Mouse (Mus musculus): ENCODE measurements around the gene Wdr45. TPM values are rescaled to one million over a fixed set of nuclear protein-coding genes. Genes with fewer than 3 reads are reported as not detected.
"Not testable (repeated sequence)": the region's sequence is repeated elsewhere in the genome, so short reads cannot be mapped to it uniquely, and the experiment has no call there.

Gene Wdr45
- polyA plus RNA-seq, 1 experiment from 2014 or later = 53.9 TPM

DNA sequence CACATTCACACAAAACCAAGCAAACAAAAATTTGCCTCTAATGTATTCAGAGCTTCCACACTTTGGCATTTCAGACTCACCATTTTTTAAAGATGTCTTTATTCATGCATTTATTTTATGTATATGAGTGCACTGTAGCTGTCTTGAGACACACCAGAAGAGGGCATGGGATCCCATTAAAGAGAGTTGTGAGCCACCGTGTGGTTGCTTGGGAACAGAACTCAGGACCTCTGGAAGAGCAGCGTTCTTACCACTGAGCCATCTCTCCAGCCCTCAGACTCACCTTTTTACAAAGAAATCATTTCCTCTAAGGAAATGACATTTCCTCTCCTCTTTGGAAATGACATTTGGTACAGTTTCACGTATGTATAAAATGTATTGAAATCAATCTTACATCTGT lies 35.1 kb upstream of the Wdr45 start:
- in situ Hi-C loops (cut with MboI; ENCODE audit: low pct_unique_long_range_greater_than_20kb) = no loop called here
- CTCF ChIA-PET = interaction anchor here (0.9 to 1.0 kb wide), 2 partner anchors 15 to 210 kb away, joined by 3 read pairs; no protein-coding TSS in a partner anchor
- no peak for TF ChIP-seq CTCF (IDR thresholded peaks at IDR 0.05)
- DNase-seq (ENCODE audit: low read depth, low spot score) (no peak), ATAC-seq (no peak)
- POLR2A ChIA-PET = no interaction called here
- peaks cover 20% of the 10 kb centered on the region for H3K27me3 ChIP-seq

DNA sequence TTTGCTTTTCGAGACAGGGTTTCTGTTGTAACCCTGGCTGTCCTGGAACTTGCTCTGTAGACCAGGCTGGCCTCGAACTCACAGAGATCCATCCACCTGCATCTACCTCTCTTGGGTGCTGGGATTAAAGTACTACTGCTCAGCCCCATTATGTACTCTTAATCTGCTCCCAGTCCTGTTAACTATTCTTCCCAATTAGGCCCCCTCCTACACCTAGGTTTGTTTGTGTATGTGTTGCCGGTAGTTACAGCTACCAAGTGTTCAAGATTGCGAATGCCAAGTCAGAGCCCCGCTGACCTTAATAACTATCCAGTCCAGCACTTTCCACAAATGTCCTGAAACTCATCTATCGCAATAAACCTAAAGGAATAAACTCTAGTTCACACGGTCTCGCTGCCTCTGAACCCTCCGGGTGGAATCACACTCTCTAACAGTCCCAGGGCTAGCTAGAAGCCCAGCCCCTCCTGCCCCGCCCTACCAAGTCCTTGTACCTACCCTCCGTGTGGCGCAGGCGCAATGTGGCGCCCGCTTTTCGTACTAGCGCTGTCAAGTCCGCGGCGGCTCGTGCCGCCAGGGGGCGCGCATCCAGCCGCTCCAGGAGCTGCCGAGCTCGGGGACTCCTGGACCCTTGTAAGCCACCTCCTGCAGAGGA lies 34.6 kb upstream of the Wdr45 start:
- POLR2A ChIA-PET = no interaction called here

DNA sequence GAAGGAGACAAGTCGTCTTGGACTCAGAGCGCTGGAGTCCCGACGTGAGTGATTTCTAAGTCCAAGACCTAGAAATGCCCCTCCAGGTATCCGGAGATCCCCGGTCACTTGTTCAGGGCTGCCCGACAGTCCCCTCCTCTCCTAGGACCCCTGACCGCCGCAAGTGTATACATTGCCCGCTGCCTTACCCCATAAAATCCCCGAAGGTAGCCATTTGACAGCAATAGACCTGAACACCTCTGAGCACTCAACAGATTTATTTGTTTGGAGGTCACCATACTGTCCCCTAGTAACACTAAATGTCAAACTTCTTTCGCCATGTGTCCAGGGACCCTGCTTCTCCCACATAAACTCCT lies 34.1 kb upstream of the Wdr45 start:
- ChIA-PET CTCF (interaction anchor here (1.0 kb wide), 1 partner anchor 211 kb away, joined by 3 read pairs; no protein-coding TSS in a partner anchor), POLR2A (no interaction called here)
- ATAC-seq = no peak
- DNase-seq (ENCODE audit: low read depth, low spot score) = no peak
- no peak for TF ChIP-seq CTCF (IDR thresholded peaks at IDR 0.05)
- in situ Hi-C loops (cut with MboI; ENCODE audit: low pct_unique_long_range_greater_than_20kb) = no loop called here
- peaks cover 20% of the 10 kb centered on the region for H3K27me3 ChIP-seq

More for the DNA sequence above, 34.6 kb upstream of the Wdr45 start:
- no peak for TF ChIP-seq CTCF (IDR thresholded peaks at IDR 0.05)
- DNase-seq (ENCODE audit: low read depth, low spot score) (peak; percentile 41), ATAC-seq (peak; percentile 92)
- in situ Hi-C loops (cut with MboI; ENCODE audit: low pct_unique_long_range_greater_than_20kb) = no loop called here
- CTCF ChIA-PET = interaction anchor here (0.9 to 1.0 kb wide), 2 partner anchors 14 to 211 kb away, joined by 3 read pairs; no protein-coding TSS in a partner anchor
- H3K27me3 ChIP-seq = peaks cover 20% of the 10 kb centered on the region

DNA sequence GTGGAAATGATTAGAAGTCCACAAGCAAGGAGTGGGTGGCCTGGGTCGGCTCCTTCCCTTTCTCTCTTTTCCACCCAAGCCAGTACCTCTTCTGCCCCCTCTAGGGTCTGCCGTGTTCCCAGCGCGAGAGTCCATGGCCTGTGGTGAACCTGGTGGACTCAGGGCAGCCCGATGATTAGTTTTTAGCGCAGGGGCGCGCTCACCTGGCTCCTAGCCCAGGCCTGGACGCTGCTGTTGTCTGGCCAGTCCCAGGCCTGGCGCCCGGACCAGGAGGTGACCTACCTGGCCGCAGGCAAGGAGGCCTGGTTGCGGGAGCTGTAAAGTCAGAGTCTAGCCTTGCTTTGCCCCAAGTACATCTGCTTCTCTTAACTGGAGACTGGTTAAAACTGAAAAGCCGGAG lies 33.3 kb upstream of the Wdr45 start, which contains the start of gene Magix:
Magix (minus strand) TSS at position 388 of the 400 bp plus-strand sequence.
- no peak for ATAC-seq
- ChIA-PET POLR2A (no interaction called here), CTCF (no interaction called here)
- no peak for DNase-seq (ENCODE audit: low read depth, low spot score)
- peaks cover 20% of the 10 kb centered on the region for H3K27me3 ChIP-seq
- no peak for TF ChIP-seq CTCF (IDR thresholded peaks at IDR 0.05)
- in situ Hi-C loops (cut with MboI; ENCODE audit: low pct_unique_long_range_greater_than_20kb) = no loop called here

DNA sequence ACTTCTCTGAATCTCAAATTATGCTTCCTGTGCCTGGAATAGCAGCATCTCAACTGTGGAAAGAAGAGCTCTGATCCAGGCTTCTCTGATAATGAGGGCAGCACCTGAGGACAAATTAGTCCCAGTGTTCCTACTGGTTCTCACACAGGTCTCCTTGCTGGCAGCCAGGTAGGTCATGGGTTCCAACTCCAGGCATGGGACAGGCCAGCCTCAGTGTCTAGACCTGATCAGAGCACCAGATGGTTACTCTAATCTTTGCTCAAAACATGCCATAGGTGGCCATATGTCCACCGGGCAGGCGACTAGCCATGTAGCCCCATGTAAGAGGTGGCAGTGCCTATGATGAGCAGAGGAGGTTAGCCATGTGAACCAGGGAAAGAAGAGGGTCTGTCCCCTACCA lies 25.8 kb upstream of the Wdr45 start:
- no peak for TF ChIP-seq CTCF (IDR thresholded peaks at IDR 0.05)
- DNase-seq (ENCODE audit: low read depth, low spot score) = no peak
- ATAC-seq = no peak
- peaks cover 18% of the 10 kb centered on the region for H3K27me3 ChIP-seq
- in situ Hi-C loops (cut with MboI; ENCODE audit: low pct_unique_long_range_greater_than_20kb) = no loop called here
- POLR2A ChIA-PET = no interaction called here
- CTCF ChIA-PET = no interaction called here

DNA sequence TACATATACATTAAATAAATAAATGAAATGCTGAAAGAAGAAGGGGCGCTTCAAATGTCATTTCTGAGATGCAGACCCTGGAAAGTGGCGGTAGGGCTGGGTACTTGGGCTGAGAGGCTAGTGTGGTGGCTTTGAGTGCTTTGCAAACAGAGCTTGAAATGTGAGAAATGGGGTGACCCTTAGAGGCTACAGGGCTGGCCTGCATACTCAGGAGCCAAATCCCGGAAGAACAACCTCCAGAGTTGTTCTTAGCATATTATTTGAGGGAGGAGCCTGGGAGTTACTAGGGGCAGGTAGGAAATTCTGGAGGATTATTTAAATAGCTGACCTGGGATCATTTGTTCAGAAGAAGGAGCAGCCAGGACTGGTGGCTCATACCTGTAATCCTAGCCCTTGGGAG lies 23.6 kb upstream of the Wdr45 start:
- ATAC-seq (no peak), DNase-seq (ENCODE audit: low read depth, low spot score) (no peak)
- CTCF ChIA-PET = no interaction called here
- in situ Hi-C loops (cut with MboI; ENCODE audit: low pct_unique_long_range_greater_than_20kb) = loop anchor here (10.0 kb wide), 1 partner anchor 216 kb away; no protein-coding TSS in a partner anchor
- POLR2A ChIA-PET = no interaction called here
- TF ChIP-seq CTCF (IDR thresholded peaks at IDR 0.05) = no peak
- H3K27me3 ChIP-seq = peaks cover 13% of the 10 kb centered on the region

DNA sequence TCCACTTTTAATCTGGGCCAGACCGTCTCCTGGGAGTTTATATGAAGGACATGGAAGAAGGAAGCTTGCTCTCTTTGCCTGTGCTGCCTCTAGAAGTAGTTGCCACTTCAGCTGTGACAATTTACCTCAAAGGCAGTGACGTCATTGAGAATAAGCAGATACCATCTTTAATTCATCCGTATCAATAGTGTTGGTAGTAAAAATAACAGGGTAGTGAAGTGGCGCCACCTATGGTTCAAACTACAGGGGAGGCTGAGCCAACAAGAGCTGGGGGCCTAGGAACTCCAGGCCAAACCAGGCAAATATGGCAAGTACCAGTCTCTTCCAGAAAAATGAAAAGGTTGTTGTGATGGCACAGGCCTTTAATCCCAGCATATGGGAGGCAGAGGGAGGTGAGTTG lies 21.3 kb upstream of the Wdr45 start:
- H3K27me3 ChIP-seq = peaks cover 13% of the 10 kb centered on the region
- ATAC-seq (no peak), DNase-seq (ENCODE audit: low read depth, low spot score) (no peak)
- CTCF ChIA-PET = interaction anchor here (1.0 to 1.2 kb wide), 4 partner anchors 14 to 271 kb away, joined by 3 to 7 read pairs (median 3); no protein-coding TSS in a partner anchor
- TF ChIP-seq CTCF (IDR thresholded peaks at IDR 0.05) = no peak
- POLR2A ChIA-PET = no interaction called here
- in situ Hi-C loops (cut with MboI; ENCODE audit: low pct_unique_long_range_greater_than_20kb) = loop anchor here (10.0 kb wide), 1 partner anchor 218 kb away; no protein-coding TSS in a partner anchor

DNA sequence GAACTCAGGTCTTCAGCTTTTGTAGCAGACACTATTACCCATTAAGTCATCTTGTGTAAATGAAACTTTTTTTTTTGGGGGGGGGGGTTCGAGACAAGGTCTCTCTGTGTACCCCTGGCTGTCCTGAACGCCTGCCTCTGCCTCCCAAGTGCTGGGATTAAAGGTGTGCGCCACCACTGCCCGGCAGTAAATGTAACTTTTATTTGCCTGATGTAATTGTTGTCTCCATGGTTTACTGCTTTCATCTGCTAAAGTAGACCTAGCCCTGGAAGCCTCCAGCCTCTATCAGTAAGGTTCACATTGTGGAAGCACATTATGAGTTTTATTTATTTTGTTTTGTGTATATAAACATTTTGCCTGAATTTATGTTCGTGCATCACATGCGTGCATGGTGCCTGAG lies 17.6 kb upstream of the Wdr45 start:
- in situ Hi-C loops (cut with MboI; ENCODE audit: low pct_unique_long_range_greater_than_20kb) = loop anchor here (10.0 kb wide), 1 partner anchor 222 kb away; no protein-coding TSS in a partner anchor
- no peak for TF ChIP-seq CTCF (IDR thresholded peaks at IDR 0.05)
- ChIA-PET POLR2A (interaction anchor here (0.6 kb wide), 1 partner anchor 10 kb away, joined by 6 read pairs; no protein-coding TSS in a partner anchor), CTCF (interaction anchor here (0.5 kb wide), 1 partner anchor 374 kb away, joined by 3 read pairs; no protein-coding TSS in a partner anchor)
- no peak for DNase-seq (ENCODE audit: low read depth, low spot score)
- ATAC-seq = no peak
- no peaks in the 10 kb centered on the region for H3K27me3 ChIP-seq

DNA sequence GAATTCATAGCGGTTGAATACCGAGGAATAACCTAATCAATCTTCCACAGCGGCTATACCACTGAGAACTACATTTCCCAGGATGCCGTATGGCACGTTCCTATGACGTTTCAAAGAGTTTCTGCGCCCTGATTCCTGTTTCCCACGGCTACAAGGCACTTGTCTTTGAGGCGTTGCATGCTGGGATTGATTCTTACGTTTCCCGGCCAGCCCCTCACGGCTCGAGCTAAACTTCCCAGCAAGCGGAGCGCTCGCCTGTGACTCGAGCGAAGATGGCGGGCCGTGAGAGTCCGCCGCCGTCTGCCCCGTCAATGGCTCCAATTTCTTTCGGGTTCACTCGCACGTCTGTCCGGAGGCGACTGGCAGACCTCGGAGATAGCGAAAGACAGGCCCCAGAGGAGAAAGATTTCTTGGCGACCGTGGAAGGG lies 17.2 kb upstream of the Wdr45 start, which contains the start of gene Gpkow:
Gpkow (plus strand) TSS at position 178 of the 428 bp plus-strand sequence.
- in situ Hi-C loops (cut with MboI; ENCODE audit: low pct_unique_long_range_greater_than_20kb) = loop anchor here (10.0 kb wide), 1 partner anchor 222 kb away; no protein-coding TSS in a partner anchor
- POLR2A ChIA-PET = interaction anchor here (0.5 to 1.1 kb wide), 2 partner anchors 10 to 65 kb away, joined by 3 to 9 read pairs; no protein-coding TSS in a partner anchor
- peak; percentile 35 for DNase-seq (ENCODE audit: low read depth, low spot score)
- TF ChIP-seq CTCF (IDR thresholded peaks at IDR 0.05) = no peak
- CTCF ChIA-PET = no interaction called here
- H3K27me3 ChIP-seq = no peaks in the 10 kb centered on the region
- ATAC-seq = peak; percentile 78

DNA sequence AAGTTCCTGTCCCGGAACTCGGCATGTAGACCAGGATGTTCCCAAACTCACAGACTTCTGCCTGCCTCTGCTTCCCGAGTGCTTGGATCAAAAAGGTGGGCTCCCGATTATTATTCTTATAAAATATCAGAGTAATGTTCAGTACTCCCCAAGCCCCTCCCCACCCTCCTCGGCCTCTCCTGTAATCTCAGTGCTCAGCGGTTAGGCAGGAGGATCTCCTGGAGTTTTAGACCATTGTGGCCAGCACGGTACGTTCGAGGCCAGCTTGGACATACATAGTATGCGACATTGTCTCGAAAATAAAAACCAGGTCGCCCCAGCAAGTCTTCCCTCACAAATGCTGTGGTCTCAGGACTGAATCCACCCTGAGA lies 384 bp upstream of the Wdr45 start:
- CTCF ChIA-PET; DNase-seq (ENCODE audit: low read depth, low spot score); ATAC-seq; POLR2A ChIA-PET; in situ Hi-C loops (cut with MboI; ENCODE audit: low pct_unique_long_range_greater_than_20kb); H3K27me3 ChIP-seq: not testable (repeated sequence)

DNA sequence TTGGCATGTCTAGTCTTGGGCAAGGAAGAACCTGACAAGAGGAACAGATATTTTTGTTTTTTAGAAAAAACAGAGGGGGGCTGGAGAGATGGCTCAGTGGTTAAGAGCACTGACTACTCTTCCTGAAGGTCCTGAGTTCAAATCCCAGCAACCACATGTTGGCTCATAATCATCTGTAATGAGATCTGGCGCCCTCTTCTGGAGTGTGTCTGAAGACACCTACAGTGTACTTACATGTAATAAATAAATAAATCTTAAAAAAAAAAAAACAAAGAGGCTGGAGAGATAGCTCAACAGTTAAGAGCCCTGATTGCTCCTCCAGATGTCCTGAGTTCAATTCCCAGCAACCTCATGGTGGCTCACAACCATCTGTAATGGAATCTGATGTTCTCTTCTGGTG lies 1.9 kb downstream of the Wdr45 start:
- in situ Hi-C loops (cut with MboI; ENCODE audit: low pct_unique_long_range_greater_than_20kb); DNase-seq (ENCODE audit: low read depth, low spot score); POLR2A ChIA-PET; H3K27me3 ChIP-seq; ATAC-seq: not testable (repeated sequence)
- CTCF ChIA-PET = interaction anchor here (1.8 kb wide), 1 partner anchor 46 kb away, joined by 3 read pairs; no protein-coding TSS in a partner anchor

Data from Patski (cell line).